Mouse (Mus musculus): Measurements from ENCODE around the gene Ralgps2.

Ralgps2 gene

DNA sequence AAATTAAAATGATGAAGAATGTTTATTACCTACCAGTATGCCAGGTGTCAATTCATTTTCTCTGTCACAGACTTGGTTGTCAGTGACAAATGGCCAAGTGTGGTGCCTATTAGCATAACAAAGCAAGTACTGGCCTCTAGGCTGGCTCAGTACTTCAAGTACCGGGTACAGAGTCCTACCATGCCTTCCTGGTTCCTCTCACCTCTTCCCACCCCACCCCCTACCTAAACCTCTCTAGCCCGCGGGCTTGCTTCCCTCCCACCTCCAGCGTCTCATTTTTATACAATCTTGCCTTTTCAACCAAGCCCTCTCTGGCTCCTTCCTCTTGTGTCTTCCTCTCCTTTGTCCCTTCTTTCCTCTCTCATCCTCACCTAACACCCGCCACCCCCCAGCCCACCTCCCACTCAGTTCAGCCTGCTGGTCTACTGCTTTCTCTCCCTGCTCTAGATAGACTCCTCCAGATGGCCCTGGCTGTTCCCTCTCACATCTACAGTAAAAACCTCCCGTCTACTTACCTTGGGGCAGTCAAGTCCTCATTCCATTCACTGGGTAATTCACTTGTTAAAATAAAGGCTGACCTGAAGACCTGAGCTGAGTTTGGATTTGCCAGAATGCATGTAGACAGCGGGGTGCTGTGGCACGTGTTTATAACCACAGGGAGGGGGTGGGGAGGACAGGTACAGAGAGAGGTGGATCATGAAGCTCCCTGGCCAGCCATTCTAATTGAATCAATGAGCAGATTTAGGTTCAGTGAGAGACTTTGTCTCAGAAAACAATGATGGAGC is 22.2 kb upstream of the Ralgps2 start:
- CTCF ChIA-PET = interaction anchor here in 3 of 4 experiments (0.5 to 0.7 kb wide), 5 partner anchors 9 to 379 kb away, joined by 3 to 6 read pairs (median 4); no protein-coding TSS in a partner anchor
- POLR2A ChIA-PET = interaction anchor here in 2 of 4 experiments (0.6 to 3.4 kb wide), 5 partner anchors 9 to 1530 kb away, joined by 3 to 10 read pairs (median 3); no protein-coding TSS in a partner anchor

DNA sequence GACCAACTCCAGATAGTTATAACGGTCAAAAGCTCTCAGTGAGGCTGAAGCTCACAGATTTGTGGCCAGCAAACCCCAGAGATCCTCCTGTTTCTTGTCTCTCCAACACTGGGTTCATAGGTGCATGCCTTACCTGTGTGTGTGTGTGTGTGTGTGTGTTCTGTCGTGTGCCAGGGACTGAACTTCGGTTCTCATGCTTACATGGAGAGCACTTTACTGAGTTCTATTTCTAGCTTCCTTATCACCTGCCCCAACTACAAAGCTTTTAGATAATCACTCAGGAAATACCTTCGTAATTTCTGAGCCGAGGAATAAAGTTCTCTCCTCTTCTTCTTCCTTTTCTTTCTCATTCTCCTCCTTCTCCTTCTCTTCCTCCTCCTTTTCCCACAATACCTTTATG is 19.6 kb upstream of the Ralgps2 start:
- POLR2A ChIA-PET = interaction anchor here in 1 of 4 experiments (1.1 kb wide), 1 partner anchor 35 kb away, joined by 3 read pairs; no protein-coding TSS in a partner anchor
- CTCF ChIA-PET = no interaction called here

DNA sequence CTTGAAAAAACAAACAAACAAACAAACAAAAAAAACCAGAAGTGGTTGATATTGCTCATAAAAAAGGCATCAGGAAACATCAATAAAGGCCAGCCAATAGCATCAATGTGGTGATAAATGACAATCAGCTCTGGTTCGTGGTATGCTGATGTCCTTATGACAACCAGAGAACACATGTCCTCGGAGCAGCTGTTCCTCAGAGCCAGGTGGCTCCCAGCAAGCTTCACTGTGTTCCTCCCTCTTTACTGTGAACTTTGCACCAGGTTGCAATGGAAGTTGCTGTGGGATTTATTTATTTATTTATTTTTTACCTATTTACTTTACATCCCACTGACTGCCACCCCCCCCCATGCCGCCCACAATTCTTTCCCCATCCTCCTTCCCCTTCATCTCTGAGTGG is 17.9 kb upstream of the Ralgps2 start:
- ChIA-PET POLR2A (interaction anchor here (1.0 to 3.4 kb wide), 16 partner anchors 10 to 127 kb away, joined by 3 to 23 read pairs (median 5); partner anchors contain the start of gene Ralgps2 (in 2 of the 4)), CTCF (interaction anchor here in 2 of 4 experiments (0.7 to 1.2 kb wide), 2 partner anchors 28 to 36 kb away, joined by 3 to 4 read pairs; no protein-coding TSS in a partner anchor)

DNA sequence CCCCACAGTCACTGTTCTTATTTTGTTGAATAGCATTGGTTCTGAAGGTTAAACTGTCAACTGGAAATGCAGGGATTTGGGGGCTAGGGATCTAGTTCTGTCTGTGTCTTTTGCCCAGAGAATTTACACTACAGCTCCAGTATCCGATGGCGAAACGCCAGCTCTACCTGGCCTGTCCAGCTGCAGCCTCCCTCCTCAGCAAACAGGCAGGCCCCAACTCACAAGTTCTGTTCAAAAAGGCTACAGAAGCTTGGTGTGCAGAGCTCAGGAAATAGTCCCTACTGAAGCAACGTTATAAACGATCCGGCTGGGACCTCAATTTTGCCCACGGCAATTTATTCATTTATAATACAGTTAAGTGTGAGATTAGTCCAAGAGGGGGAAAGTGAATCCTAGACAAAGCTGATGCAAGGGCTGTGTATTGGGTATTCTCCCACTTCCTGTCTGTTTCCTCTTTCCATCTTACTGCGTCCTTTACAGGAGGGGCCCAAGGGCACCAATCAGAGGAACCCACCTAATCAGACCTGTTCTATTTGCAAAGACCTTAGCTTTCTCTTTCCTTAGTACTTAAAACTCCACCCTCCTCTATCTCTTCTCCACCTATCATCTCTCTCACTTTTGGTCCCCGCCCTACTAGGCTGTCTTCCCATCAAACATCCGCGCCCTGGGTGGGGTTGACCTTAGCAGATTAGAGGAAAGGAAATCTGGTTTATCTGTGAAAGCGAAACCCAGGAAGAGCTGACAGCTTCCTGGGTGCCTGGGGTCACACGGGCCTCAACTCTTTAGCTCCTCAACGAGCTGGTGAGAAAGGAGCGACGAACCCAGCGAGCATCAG is 16.7 kb upstream of the Ralgps2 start:
- CTCF ChIA-PET = interaction anchor here in 3 of 4 experiments (0.6 to 1.4 kb wide), 11 partner anchors 26 to 492 kb away, joined by 3 to 9 read pairs (median 3); no protein-coding TSS in a partner anchor
- POLR2A ChIA-PET = interaction anchor here (0.6 to 3.4 kb wide), 53 partner anchors 8 to 1392 kb away, joined by 3 to 23 read pairs (median 4); partner anchors contain the start of genes Ralgps2 (in 2 of the 4), Fam20b (in 1 of the 4) and Rasal2 (in 1 of the 4)

DNA sequence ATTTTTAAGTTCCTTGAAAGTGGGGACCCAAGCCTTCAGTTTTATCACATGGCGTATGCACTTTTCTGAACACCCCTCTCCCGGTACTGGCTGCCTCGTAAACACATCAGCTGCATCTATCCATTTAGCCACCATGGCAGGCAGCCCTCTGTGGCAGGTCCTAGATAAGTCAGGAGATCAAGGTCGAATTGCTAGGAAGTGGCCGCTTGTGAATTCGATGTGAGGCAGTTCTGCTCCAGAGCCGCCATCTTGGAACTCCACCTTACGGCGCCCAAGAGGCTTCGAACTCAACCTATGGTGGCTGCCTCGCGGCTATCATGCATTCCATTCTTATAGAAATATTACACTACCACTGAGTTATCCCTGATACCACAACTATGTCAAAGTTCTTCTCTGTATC is 14.8 kb upstream of the Ralgps2 start:
- POLR2A ChIA-PET = interaction anchor here in 2 of 4 experiments (1.2 to 2.5 kb wide), 4 partner anchors 11 to 43 kb away, joined by 3 to 6 read pairs (median 4); partner anchors contain the start of gene Ralgps2 (in 1 of the 2)
- CTCF ChIA-PET = no interaction called here

DNA sequence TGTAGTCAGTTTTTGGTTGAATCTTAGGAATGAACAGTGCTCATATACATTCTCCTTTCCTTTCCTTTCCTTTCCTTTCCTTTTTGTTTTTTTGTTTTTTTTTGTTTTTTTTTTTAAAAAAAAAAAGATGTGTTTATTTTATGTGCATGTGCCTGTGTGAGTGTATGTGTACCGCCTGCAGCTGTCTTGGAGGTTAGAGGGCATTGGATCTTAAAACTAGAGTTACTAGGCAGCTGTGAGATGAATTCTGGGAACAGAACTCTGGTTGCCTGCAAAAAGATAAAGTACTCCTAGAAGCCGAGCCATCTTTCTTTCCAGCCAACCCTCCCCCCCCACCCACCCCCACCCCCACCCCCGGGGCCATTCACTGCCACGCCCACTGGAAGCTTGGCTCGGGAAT is 10.9 kb upstream of the Ralgps2 start:
- POLR2A ChIA-PET = interaction anchor here in 3 of 4 experiments (0.6 to 1.2 kb wide), 3 partner anchors 12 to 13 kb away, joined by 3 to 7 read pairs (median 3); no protein-coding TSS in a partner anchor

DNA sequence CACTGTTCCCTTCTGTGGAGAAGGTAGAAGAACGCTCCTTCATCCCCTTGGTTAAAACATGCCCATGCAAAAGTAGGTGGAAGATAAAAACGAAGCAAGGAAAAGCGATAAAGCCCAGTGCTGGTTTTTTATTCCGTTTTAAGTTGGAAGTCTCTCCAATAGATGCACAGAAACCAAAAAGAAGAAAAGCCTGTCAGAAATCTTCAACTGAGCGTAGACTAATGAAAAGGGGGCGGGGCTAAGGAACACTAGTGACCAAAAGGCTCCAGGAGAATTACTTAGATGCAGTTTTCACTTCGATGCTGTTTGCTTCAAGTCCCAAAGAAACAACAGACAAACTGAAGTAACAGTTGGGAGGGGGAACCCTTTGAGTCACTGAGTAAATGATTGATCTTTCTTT is 1.2 kb upstream of the Ralgps2 start:
- POLR2A ChIA-PET = interaction anchor here in 1 of 4 experiments (0.5 to 1.6 kb wide), 2 partner anchors 127 to 1559 kb away, joined by 3 to 4 read pairs; no protein-coding TSS in a partner anchor
- CTCF ChIA-PET = interaction anchor here in 3 of 4 experiments (0.6 to 1.4 kb wide), 3 partner anchors 19 to 64 kb away, joined by 3 to 6 read pairs (median 4); no protein-coding TSS in a partner anchor

More for the DNA sequence above, 10.9 kb upstream of the Ralgps2 start:
- CTCF ChIA-PET = interaction anchor here in 1 of 4 experiments (0.6 kb wide), 1 partner anchor 20 kb away, joined by 6 read pairs; no protein-coding TSS in a partner anchor

DNA sequence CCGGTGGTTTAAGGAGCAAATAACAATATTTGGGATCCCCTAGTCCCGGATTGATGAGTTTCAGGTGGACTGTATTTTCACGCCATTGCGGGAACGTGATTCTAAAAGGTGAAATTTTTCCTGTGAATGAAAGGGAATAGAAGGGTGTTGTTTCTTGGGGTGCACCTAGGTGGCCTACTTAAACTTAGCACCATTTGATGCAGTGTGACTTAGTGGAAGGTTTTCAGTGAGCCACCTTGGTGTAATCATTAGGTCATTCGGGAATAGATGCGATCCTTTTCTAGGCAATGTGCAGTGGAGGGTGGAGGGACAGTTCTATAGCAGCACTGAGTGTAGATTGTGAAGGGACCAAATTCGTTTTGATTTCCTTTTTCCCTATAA is 706 bp upstream of the Ralgps2 start:
- POLR2A ChIA-PET = interaction anchor here in 2 of 4 experiments (1.6 to 2.0 kb wide), 2 partner anchors 16 to 127 kb away, joined by 3 to 16 read pairs; no protein-coding TSS in a partner anchor
- CTCF ChIA-PET = no interaction called here

DNA sequence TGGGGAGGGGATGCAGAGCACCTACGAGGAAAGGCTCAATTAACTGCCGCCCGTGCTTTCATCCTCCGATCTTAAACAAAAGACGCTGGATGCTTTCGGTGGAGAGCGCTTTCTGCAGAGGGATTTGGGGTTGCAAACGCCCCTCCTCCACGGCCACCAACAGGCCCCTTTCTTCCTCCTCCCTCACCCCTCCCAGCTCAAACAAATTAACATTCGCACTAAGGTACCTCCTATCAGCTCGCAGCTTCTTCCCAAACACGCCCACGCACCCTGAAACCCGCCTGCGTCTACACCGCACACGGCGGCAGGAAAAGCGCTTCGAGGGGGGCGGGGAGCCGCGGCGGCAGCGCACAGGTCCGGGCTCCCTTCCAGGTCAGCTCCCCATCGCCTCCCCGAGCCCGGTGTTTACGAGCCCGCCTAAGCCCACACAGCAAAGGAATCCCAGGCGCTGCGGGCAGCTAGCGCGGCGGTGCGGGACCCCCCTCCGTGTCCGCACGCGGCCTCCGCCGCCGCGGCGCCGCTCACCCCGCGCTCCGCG is 652 bp downstream of the Ralgps2 start:
- POLR2A ChIA-PET = interaction anchor here (0.5 to 3.1 kb wide), 44 partner anchors 12 to 903 kb away, joined by 3 to 23 read pairs (median 4); partner anchors contain the start of genes Abl2 (in 1 of the 4), Fam20b (in 1 of the 4), Rasal2 (in 1 of the 4) and Tor1aip1 (in 1 of the 4)
- CTCF ChIA-PET = interaction anchor here (0.6 to 2.2 kb wide), 8 partner anchors 21 to 1126 kb away, joined by 3 to 10 read pairs (median 5); no protein-coding TSS in a partner anchor

DNA sequence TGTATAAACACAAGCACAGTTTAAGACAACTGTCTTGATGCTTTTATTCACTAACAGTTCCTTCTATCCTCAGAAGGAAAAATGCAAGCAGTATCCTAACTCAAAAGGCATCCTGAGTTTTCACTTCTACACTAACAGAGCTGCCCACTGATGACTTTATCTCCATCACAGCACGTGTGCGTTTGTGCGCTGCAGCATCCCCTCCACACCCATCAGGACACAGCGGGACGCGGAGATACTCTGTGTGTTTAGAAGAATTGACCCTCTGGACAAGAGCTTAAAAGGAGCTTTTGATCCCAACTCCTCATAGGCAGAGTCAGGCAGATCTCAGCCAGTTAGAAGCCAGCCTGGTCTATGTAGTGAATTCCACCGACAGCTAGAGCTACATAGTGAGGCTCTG is 2.0 kb downstream of the Ralgps2 start:
- CTCF ChIA-PET = interaction anchor here (0.5 to 2.2 kb wide), 12 partner anchors 20 to 528 kb away, joined by 3 to 10 read pairs (median 3); no protein-coding TSS in a partner anchor
- POLR2A ChIA-PET = interaction anchor here (0.5 to 3.1 kb wide), 23 partner anchors 10 to 901 kb away, joined by 3 to 23 read pairs (median 4); partner anchors contain the start of genes Rasal2 (in 1 of the 4) and Tor1aip1 (in 1 of the 4)

DNA sequence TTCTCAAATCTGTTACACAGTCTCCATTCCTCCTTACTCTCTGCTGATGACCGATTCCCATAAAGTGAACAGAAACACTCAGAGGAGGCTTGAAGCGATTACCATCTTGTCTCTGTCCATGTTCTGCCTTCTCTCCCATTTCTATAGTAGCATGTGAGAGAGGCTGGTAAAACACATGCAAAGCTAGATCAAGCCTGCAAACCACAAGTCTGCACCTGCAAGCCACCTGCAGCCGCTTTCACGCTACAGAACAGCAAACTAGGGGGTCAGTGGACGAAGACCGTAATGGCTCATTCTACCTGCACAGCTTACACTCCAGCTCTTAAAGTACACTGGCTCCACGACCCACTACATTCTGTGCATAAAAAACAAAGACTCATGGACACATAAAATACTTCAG is 5.7 kb downstream of the Ralgps2 start:
- CTCF ChIA-PET = no interaction called here

DNA sequence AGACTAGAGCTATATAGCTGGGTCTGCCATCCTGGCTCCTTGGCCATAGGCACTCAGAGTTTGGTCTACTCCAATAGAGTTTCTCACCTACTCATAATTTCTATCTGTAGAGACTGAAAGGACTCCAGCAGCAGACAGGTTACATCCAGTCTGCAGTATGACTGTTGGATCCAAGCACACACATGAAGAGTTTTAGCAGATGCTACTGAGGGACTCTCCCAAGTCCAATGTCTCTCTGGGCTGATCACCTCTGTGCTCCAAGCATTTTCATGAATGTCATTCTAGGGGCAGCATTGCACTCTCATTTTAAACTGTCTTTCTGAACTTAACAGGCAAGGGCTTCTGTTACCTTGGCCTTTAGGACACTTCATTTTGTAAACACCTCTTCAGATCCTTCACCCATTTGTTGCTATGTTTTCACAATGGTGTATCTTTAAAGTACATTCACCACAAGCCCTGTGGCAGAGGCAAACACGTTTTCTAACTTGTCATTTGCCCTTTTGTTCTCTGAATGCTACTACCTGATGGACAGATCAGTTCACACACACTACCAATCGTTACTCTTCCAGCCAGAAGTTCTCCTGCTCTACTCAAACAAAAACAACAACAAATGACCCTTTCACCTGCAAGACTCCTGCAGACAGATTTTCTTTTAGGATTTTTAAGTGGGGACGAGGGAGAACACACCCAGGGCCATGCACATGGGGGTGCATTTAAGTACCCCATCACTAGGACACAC is 7.2 kb downstream of the Ralgps2 start:
- CTCF ChIA-PET = interaction anchor here in 2 of 4 experiments (0.5 to 2.8 kb wide), 5 partner anchors 15 to 190 kb away, joined by 3 to 12 read pairs (median 3); no protein-coding TSS in a partner anchor
- POLR2A ChIA-PET = interaction anchor here in 2 of 4 experiments (0.7 to 1.7 kb wide), 3 partner anchors 11 to 588 kb away, joined by 3 to 7 read pairs (median 3); no protein-coding TSS in a partner anchor

More for the DNA sequence above, 5.7 kb downstream of the Ralgps2 start:
- POLR2A ChIA-PET = interaction anchor here in 1 of 4 experiments (0.6 to 1.4 kb wide), 2 partner anchors 12 to 22 kb away, joined by 3 to 4 read pairs; no protein-coding TSS in a partner anchor

DNA sequence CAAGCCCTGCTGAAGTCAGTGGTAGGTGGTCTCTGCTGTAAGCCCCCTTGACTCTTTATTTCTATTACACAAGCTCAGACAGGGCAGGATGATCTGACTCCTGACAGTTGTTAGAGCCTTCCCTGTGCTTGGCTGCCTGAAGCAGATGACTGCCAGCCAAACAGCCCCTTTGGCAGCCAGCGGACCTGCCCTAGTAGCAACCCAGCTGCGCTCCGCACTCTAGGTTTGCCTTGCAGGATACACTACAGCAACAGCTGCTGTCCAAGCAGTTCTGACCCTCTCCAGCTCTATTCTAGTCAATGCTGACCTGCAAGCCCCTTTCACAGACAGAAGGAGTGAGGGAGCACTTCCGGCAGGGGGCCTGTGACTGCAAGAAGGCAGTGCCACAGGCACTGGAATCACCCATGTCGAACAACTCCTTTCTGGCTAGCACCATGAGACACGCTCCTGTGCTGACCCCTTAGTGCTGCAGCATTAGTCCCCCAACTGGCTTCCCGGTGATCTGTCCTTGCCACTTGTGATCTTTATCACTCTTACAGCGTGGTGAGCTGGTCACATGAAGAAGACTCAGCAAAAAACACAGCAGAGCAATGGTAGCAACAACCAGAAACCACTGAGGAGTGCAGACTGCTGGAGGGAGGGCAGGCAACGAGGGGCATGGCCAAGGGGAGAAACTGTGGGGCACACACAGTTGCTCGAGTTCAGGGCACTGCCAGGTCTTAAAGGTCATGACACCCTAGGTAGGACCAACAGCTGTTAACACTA is 8.1 kb downstream of the Ralgps2 start:
- POLR2A ChIA-PET = interaction anchor here in 2 of 4 experiments (1.1 to 1.8 kb wide), 4 partner anchors 9 to 39 kb away, joined by 3 to 7 read pairs (median 4); no protein-coding TSS in a partner anchor
- CTCF ChIA-PET = interaction anchor here in 3 of 4 experiments (0.6 to 2.8 kb wide), 8 partner anchors 14 to 235 kb away, joined by 3 to 12 read pairs (median 5); no protein-coding TSS in a partner anchor

DNA sequence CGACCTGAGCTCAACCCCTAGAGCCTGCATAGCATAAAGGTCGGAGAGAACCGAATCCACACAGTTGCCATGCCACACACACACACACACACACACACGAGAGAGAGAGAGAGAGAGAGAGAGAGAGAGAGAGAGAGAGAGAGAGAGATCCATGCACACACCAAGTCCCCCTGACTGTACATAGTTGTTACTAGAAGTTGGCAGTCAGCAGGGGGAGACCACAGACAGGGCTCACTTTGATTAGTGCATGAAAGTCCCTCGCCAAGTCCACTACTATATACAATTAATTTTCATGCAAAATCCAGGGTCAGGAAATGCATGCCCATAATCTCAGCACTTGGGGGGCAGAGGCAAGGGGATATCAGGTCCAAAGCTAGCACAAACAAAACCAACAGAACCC is 9.2 kb downstream of the Ralgps2 start:
- CTCF ChIA-PET = interaction anchor here in 2 of 4 experiments (0.6 to 2.8 kb wide), 5 partner anchors 26 to 152 kb away, joined by 3 to 12 read pairs (median 4); no protein-coding TSS in a partner anchor
- POLR2A ChIA-PET = interaction anchor here in 3 of 4 experiments (0.6 to 1.8 kb wide), 4 partner anchors 8 to 146 kb away, joined by 3 to 5 read pairs (median 3); no protein-coding TSS in a partner anchor

DNA sequence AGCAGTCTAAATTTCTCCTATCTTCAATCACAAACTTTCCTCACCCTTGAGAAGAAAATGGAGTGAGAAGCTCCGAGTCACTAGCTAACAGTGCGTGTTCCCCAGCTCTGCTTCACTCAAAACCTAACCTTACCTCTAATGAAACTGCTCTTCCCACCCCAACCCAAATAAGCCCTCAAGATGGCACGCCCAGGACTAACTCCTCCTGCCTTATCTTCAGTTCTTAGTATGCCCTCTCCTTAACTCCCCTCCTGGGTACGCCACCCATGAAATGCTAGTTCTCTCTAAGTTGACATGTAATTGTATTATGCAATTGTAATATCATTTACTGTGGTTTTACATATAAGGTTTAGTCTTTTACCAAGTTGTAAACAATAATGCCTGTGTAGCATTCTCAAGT is 11.2 kb downstream of the Ralgps2 start:
- ChIA-PET CTCF (interaction anchor here in 1 of 4 experiments (1.8 kb wide), 1 partner anchor 11 kb away, joined by 6 read pairs; no protein-coding TSS in a partner anchor), POLR2A (interaction anchor here in 2 of 4 experiments (0.5 to 1.4 kb wide), 5 partner anchors 10 to 1080 kb away, joined by 3 to 4 read pairs (median 3); no protein-coding TSS in a partner anchor)

DNA sequence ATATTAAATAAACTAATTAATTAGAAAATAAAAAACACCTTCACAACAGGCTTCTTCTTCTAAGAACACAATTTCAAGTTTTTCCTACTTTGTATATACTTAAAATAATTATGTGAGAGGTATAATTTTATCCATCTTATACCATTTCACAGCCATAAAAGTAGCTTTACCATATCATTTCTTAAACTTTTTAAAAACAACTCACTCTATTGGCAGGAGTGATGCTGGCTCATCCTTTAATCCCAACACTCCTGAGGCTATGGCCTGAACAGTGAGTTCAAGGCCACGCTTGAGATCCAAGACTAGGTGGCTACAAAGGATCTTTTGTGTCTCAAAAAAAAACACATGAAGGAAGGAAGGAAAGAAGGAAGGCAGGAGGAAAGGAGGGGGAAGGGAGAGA is 15.9 kb downstream of the Ralgps2 start:
- CTCF ChIA-PET = interaction anchor here in 2 of 4 experiments (0.6 to 2.4 kb wide), 2 partner anchors 73 to 154 kb away, joined by 3 to 13 read pairs; no protein-coding TSS in a partner anchor
- POLR2A ChIA-PET = interaction anchor here in 1 of 4 experiments (0.6 kb wide), 1 partner anchor 19 kb away, joined by 4 read pairs; no protein-coding TSS in a partner anchor

Measured in embryonic stem cell, embryonic (primary cell).